Mouse (Mus musculus) olfactory bulb, adult 2 months (tissue): ENCODE measurements at regions not wholly inside any gene's neighbourhood (a gene's known extent, or its start where the extent isn't known, plus 50 kb on each side); places are given as distances from the start of the nearest gene placed in this dataset.

ENCODE experiments used
- CTCF ChIP-seq: fragments of 200-500 bp; IDR thresholded peaks from 2 replicates; pipeline ENCODE4 v1.5.1; 2012; ENCODE audit warnings: low read depth, mild to moderate bottlenecking, low read length, moderate library complexity; ENCODE audit not compliant: insufficient read depth
- POLR2A ChIP-seq: fragments of 200-500 bp; IDR thresholded peaks from 2 replicates; pipeline ENCODE4 v1.6.1; 2012; ENCODE audit warnings: mild to moderate bottlenecking, low read depth, low read length, moderate library complexity; ENCODE audit not compliant: insufficient read depth

- TF ChIP-seq CTCF (no peak), POLR2A (no peak)
These were observed 105.2 kb downstream of the Ptpn20 start for GRCm38 (mm10) chr14:33694224-33694623.
